Mouse (Mus musculus) CD4-positive naive resting alpha-beta T cell, adult 76 days (primary cell): Measurements from ENCODE around the gene Tcaim. TPM values are rescaled to one million over a fixed set of nuclear protein-coding genes. Genes with fewer than 3 reads are reported as not detected.

Experiments
- total RNA-seq: library from RNA; stranded (reverse); gene quantifications from one replicate; pipeline ENCODE4 v1.2.4, GENCODE M21; 2023

The Tcaim gene
- total RNA-seq = 14.2 TPM

GRCm38 (mm10) chr9:122805053-122805844 lies at the start of gene Tcaim:
Tcaim (plus strand) TSS chr9:122805539.

DNA sequence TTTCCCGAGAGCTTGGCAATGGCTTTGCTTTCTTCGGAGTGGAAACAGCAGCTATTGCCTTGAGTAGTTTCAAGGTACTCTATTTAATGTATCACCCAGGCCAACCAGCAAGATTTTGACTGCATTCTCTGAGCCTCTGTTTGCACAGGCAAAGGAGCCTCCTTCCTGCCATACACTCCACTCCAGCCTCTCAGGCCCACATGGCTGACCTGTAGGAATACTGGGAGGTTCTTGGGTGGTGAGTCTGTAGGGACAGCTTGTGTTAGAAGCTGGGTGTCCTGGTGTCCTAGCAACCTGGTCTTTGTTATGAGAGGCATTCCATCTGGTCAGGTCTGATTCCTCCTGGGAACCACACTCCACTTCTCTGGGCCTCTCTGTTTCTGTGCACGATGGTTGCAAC lies 38.4 kb downstream of the Tcaim start, which contains the start of gene Gm35549:
Gm35549 (minus strand) TSS at position 276 of the 400 bp plus-strand sequence.

GRCm38 (mm10) chr9:122865697-122866166 lies 60.4 kb downstream of the Tcaim start, which contains the start of gene Zfp445:
Zfp445 (minus strand) TSS chr9:122866006.

DNA sequence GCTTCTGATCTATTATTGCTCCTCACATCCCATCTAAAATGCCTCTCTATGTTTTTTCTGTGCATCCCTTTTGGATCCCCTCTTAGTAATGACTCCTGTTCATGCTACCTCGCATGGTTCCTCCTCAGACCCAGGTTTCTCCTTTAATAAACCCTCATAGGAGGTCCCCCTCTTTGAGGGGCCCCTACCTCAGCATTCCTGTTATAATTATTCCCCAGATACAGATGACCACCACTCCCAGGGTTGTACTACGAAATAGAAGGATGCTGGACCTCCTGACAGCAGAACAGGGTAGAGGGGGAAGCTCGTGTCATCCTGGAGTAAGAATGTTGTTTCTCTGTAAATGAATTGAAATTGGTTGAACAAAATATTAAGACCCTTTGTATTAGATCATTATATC lies 80.0 kb downstream of the Tcaim start, which contains the start of gene Zkscan7:
Zkscan7 (plus strand) TSS at position 301 of the 400 bp plus-strand sequence.

Other genes with a start within 250 kb of the Tcaim start
- gene Topaz1, start 58.2 kb upstream of the Tcaim start, total RNA-seq = not detected
- not detected for gene Gm35549, start 38.5 kb downstream of the Tcaim start, total RNA-seq
- 134 TPM for gene Zfp445, start 60.5 kb downstream of the Tcaim start, total RNA-seq
- gene Zkscan7, start 80.1 kb downstream of the Tcaim start, total RNA-seq = 3.7 TPM
- not detected for gene Zfp105, start 117.5 kb downstream of the Tcaim start, total RNA-seq
- 44.4 TPM for gene 1110059G10Rik, start 145.5 kb downstream of the Tcaim start, total RNA-seq
- 4.4 TPM for gene Kif15, start 145.5 kb downstream of the Tcaim start, total RNA-seq
- 20.8 TPM for gene Tmem42, start 215.8 kb downstream of the Tcaim start, total RNA-seq
- gene Tgm4, start 229.2 kb downstream of the Tcaim start, total RNA-seq = 0.76 TPM